Mouse (Mus musculus): Measurements from ENCODE around the gene St3gal3. TPM values are rescaled to one million over a fixed set of nuclear protein-coding genes. Genes with fewer than 3 reads are reported as not detected.

St3gal3 gene
- total RNA-seq, 2 experiments from 2014 or later = 43.3 to 45.3 TPM

- no peak for DNase-seq
These were observed 117.5 kb downstream of the St3gal3 start for GRCm38 (mm10) chr4:118017021-118017805.

- no peak for DNase-seq
These were observed 118.3 kb downstream of the St3gal3 start for GRCm38 (mm10) chr4:118016323-118016911.

- no peak for DNase-seq
These were observed 119.1 kb downstream of the St3gal3 start for GRCm38 (mm10) chr4:118015636-118016035.

- no peak for DNase-seq
These were observed 119.6 kb downstream of the St3gal3 start for GRCm38 (mm10) chr4:118015126-118015525.

DNA sequence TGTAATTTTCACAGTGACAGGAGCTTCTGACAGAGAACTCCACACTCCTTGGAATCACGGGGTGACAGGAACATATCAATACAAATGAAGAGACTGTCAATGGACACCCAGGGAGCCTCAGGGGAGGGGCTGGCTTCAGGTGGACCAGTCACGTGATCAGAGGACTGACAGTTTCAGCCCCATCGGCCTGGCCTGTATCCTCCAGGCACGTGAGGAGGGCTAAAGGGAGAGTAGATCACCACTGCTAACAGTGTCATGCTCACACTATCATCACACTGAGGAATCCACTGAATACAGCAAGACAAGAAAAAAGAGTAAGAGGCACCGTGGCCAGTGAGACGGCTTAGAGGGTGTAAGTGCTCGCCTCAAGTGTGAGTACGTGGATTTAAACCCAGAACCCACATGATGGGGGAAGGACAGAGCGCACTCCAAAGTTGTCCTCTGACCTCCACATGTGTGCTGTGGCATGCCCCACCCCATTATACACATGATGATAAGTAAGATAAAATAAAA, 124.0 kb downstream of the St3gal3 start:
- no peak for DNase-seq

GRCm38 (mm10) chr4:118008433-118009033, 126.2 kb downstream of the St3gal3 start:
- no peak for DNase-seq

GRCm38 (mm10) chr4:118001355-118001754, 133.4 kb downstream of the St3gal3 start:
- DNase-seq = no peak

GRCm38 (mm10) chr4:118000605-118001208, 134.0 kb downstream of the St3gal3 start:
- DNase-seq = no peak

GRCm38 (mm10) chr4:117999951-118000350, 134.8 kb downstream of the St3gal3 start:
- DNase-seq = no peak

- DNase-seq = no peak
These were observed 137.1 kb downstream of the St3gal3 start for GRCm38 (mm10) chr4:117997381-117998269.

- no peak for DNase-seq
These were observed 138.0 kb downstream of the St3gal3 start for GRCm38 (mm10) chr4:117996701-117997100.

DNA sequence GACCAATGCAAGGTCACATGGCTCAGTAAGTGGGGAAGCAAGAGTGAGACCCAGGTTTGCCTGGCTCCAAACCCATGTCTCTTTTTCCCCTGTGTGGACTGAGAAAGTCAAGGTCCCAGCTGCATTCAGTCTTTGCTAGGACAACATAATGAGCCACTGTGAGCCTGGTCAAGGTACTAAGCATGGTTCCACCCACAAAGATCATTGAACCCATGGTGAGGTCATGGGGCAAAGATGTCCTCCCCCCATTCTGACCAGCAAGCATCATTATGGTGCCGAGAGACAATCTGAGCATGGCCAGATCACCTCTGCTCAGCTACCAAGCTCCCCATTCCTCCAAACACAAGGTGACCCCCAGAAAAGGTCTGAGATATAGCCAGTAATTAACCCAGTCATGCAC, 139.3 kb downstream of the St3gal3 start:
- no peak for DNase-seq

DNA sequence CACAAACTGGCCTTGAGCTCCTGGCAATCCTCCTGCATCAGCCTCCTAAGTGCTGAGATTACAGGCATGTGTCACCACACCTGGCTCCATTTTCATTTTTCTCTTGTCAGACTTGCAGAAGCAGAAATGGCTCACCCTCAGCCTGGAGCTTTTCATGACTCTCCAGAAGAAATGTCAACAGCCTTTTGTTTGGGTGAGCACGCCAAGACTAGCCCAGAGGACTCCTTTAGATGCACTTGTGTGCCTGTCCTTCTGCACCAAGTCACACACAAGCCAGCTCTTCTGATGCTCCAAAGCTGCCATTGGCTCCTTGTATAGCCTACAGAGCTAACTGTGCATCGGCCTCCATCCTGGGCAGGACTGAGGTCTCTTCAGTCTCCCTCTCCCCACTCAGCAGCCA, 141.3 kb downstream of the St3gal3 start:
- no peak for DNase-seq

DNA sequence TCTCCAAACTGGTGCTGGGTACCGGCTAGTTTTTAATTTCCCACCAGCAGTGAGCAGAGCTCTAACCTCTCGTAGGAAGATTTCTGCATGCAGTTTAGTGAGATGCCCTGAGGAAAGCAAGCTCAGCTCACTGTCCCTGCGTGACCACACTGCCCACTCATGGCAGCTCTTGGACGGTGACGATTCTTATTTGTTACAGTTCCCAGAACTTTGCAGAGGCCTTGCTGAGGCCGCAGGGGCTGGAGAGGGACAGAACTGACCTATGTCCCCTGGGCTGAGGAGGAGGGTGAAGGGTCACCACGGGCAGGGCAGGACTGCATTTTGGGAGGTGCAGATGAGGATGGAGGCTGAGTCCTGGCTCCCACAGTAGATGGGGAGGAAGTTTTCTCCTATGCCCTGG, 141.8 kb downstream of the St3gal3 start:
- DNase-seq = no peak

GRCm38 (mm10) chr4:117992036-117992435, 142.7 kb downstream of the St3gal3 start:
- no peak for DNase-seq

GRCm38 (mm10) chr4:117991055-117991627, 143.6 kb downstream of the St3gal3 start:
- no peak for DNase-seq

GRCm38 (mm10) chr4:117990571-117990970, 144.1 kb downstream of the St3gal3 start:
- no peak for DNase-seq

DNA sequence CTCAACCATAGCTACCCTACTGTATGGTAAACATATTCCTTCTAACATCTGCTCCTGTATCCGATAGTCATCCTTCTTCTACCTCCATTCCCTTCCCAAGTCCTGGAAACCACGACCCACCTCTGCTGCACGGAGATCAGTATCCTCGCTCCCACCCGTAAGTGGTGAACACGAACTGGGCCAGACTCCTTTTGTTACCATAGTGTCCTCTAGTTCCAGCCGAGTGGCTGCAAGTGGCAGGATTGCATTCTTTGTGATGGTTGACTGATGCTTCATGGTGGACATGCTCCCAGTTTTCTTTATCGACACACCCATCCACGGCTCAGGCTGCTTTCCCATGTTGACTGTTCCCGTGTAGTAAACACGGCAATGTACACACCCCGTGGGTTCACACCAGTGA, 144.9 kb downstream of the St3gal3 start:
- DNase-seq = no peak

GRCm38 (mm10) chr4:117986766-117987165, 147.9 kb downstream of the St3gal3 start:
- DNase-seq = no peak

- no peak for DNase-seq
These were observed 149.6 kb downstream of the St3gal3 start for GRCm38 (mm10) chr4:117984993-117985587.

GRCm38 (mm10) chr4:117984206-117984605, 150.5 kb downstream of the St3gal3 start:
- no peak for DNase-seq

All from layer of hippocampus, postnatal 36 days (tissue).